Mouse (Mus musculus): ENCODE data around the gene Marcksl1.
"Not testable (repeated sequence)": the region's sequence is repeated elsewhere in the genome, so short reads cannot be mapped to it uniquely, and the experiment has no call there.

- not testable (repeated sequence) for TF ChIP-seq GATA1 (IDR thresholded peaks at IDR 0.05; ENCODE audit: borderline replicate concordance, low read length); FLI1 (IDR thresholded peaks at IDR 0.05; ENCODE audit: low read length)
Observed at GRCm38 (mm10) chr4:129528901-129529300, 15.5 kb downstream of the Marcksl1 start.

Measured in megakaryocyte, embryonic 14.5 days (primary cell).